Mouse (Mus musculus): ENCODE results near the gene Adh7.

Gene Adh7

GRCm38 (mm10) chr3:138255780-138256550 is 38.4 kb downstream of the Adh7 start:
- no peak for DNase-seq

- DNase-seq, result no peak
These were observed 43.4 kb downstream of the Adh7 start, which contains the start of gene Adh1 for GRCm38 (mm10) chr3:138260721-138261669. Gene Adh1 (plus strand): TSS chr3:138260991.

- DNase-seq, result no peak
These were observed 45.0 kb downstream of the Adh7 start for GRCm38 (mm10) chr3:138262568-138262967.

GRCm38 (mm10) chr3:138263154-138263930 is 45.8 kb downstream of the Adh7 start:
- DNase-seq, result no peak

- DNase-seq, result no peak
These were observed 47.1 kb downstream of the Adh7 start for GRCm38 (mm10) chr3:138264648-138265047.

- no peak for DNase-seq
These were observed 52.9 kb downstream of the Adh7 start for GRCm38 (mm10) chr3:138270507-138270906.

GRCm38 (mm10) chr3:138271297-138271696 is 53.7 kb downstream of the Adh7 start:
- DNase-seq, result no peak

- DNase-seq, result no peak
These were observed 55.5 kb downstream of the Adh7 start for GRCm38 (mm10) chr3:138273080-138273479.

- DNase-seq, result no peak
These were observed 57.5 kb downstream of the Adh7 start for GRCm38 (mm10) chr3:138275100-138275499.

GRCm38 (mm10) chr3:138282556-138282955 is 65.0 kb downstream of the Adh7 start:
- DNase-seq, result no peak

All from kidney, postnatal 14 days (tissue).